Mouse (Mus musculus): ENCODE measurements at regions not wholly inside any gene's neighbourhood (a gene's known extent, or its start where the extent isn't known, plus 50 kb on each side); places are given as distances from the start of the nearest gene placed in this dataset.

- no peak for DNase-seq (ENCODE audit: low read depth, low spot score)
These were observed 68.0 kb upstream of the Rbm24 start for GRCm38 (mm10) chr13:46350075-46350747.

- no peak for DNase-seq (ENCODE audit: low read depth, low spot score)
These were observed 62.9 kb upstream of the Rbm24 start for GRCm38 (mm10) chr13:46355306-46355705.

- DNase-seq (ENCODE audit: low read depth, low spot score) = no peak
These were observed 62.3 kb upstream of the Rbm24 start for GRCm38 (mm10) chr13:46355975-46356374.

- DNase-seq (ENCODE audit: low read depth, low spot score) = no peak
These were observed 61.2 kb upstream of the Rbm24 start for GRCm38 (mm10) chr13:46357037-46357436.

GRCm38 (mm10) chr13:46360495-46361120 is 57.6 kb upstream of the Rbm24 start:
- peak; percentile 74 for DNase-seq (ENCODE audit: low read depth, low spot score)

- DNase-seq (ENCODE audit: low read depth, low spot score) = no peak
These were observed 54.6 kb upstream of the Rbm24 start for GRCm38 (mm10) chr13:46363456-46364201.

- peak; percentile 75 for DNase-seq (ENCODE audit: low read depth, low spot score)
These were observed 53.9 kb upstream of the Rbm24 start for GRCm38 (mm10) chr13:46364202-46364912.

GRCm38 (mm10) chr13:46365292-46365691 is 52.9 kb upstream of the Rbm24 start:
- DNase-seq (ENCODE audit: low read depth, low spot score) = no peak

Data from CD4-positive, CD25-positive, alpha-beta regulatory T cell, adult 2 months (primary cell).